Mouse (Mus musculus) embryonic fibroblast, embryonic 13.5 days (primary cell): ENCODE measurements around the gene Trip13.

Source experiments
- CTCF ChIP-seq: IDR thresholded peaks from 2 replicates; pipeline ENCODE4 v1.5.1; 2011; ENCODE audit warnings: mild to moderate bottlenecking, control low read depth, low read length, moderate library complexity, borderline replicate concordance; ENCODE audit not compliant: insufficient read depth
- POLR2A ChIP-seq: IDR thresholded peaks from 2 replicates; pipeline ENCODE4 v1.6.1; 2011; ENCODE audit warnings: low read depth, mild to moderate bottlenecking, control low read depth, low read length, moderate library complexity

DNA sequence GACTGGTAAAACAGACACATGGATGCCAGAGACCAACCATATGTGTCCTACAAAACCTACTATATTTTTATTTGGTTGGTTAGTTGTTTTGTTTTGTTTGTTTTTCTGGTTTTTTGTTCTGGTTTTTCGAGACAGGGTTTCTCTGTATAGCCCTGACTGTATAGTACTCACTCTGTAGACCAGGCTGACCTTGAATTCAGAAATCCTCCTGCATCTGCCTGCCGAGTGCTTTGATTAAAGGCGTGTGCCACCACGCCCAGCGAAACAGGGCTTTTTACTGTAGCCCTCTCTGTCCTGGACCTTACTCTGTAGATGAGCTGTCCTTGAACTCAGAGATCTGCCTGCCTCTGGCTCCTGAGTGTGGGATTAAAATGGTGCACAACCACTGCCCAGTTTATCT, 1.5 kb upstream of the Trip13 start:
- TF ChIP-seq CTCF (no peak), POLR2A (no peak)
